ENCODE assay signal across 12 mouse cellular contexts in the genomic region with DNA sequence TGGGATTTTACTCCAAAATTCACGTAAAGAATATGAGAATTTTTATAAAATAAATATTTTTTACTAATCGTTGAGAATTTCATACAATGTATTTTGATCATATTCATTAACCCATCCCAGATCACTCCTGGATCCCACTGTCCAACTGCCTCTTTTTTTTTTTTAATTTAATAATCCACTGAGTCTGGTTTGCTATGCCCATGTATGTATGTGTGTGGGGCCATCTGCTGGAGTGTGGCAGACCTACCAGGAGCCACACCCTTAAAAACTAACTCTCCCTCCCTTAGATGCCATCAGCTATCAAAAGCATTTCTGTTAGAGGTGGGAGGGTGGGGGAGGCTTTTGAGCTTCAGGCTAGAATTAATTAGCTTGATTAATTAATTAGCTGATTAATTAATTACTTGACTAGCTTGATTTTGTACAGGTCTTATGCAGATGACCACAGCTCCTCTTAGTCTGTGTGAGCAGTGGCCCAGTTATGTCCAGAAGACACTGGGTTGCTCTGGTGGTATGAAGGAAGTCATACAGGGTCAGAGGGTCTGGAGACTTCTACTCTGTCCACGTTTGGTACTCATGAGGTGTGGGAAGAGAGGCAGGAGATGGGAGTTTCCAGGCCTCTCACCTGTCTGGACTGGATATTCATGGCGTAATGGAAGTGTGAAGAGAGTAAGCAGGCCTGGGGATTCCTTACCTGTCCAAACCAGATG.
DNase-seq lines count a peak whose midpoint lies in the region; ATAC-seq and TF ChIP-seq lines count a peak whose summit lies in the region.
"Had no signal": no experiment of that assay in that cellular context is flagged by ENCODE, and none has a peak within 500 bp of the region (broad histone marks: within the 10 kb centered on the region; RNA-seq: fewer than 3 reads in every experiment).

No protein-coding gene starts in this region.

- H3K36me3 ChIP-seq in heart, adult 2 months (ENCODE audit: control insufficient read depth, insufficient read depth, low read length) = no peaks in the 10 kb centered on the region
- no peaks in the 10 kb centered on the region for H3K36me3 ChIP-seq in heart, embryonic 12.5 days
- no peaks in the 10 kb centered on the region for H3K36me3 ChIP-seq in midbrain, embryonic 12.5 days
- no peaks in the 10 kb centered on the region for H3K36me3 ChIP-seq in midbrain, embryonic 16.5 days (ENCODE audit: control insufficient read depth, insufficient read depth, low read length)
- H3K36me3 ChIP-seq in forebrain, embryonic 15.5 days = no peaks in the 10 kb centered on the region

- no peak overlapping the region for H3K4me2 ChIP-seq in heart, embryonic 12.5 days
- no peak overlapping the region for H3K4me2 ChIP-seq in midbrain, embryonic 12.5 days (replicated peaks)
- H3K4me2 ChIP-seq in midbrain, embryonic 16.5 days (ENCODE audit: low read length) = no peak overlapping the region
- H3K4me2 ChIP-seq in forebrain, embryonic 15.5 days (replicated peaks) = no peak overlapping the region

- TF ChIP-seq POLR2A in heart, adult 2 months (IDR thresholded peaks at IDR 0.05; ENCODE audit: insufficient read depth, low read depth, low read length) = no peak

- no peak for ATAC-seq in heart, embryonic 12.5 days (ENCODE audit: insufficient number of reproducible peaks, low FRiP score)
- peak; percentile 19; the same call in 1 of the 2 replicates for ATAC-seq in midbrain, embryonic 12.5 days (ENCODE audit: low FRiP score, low read depth)
- ATAC-seq in midbrain, embryonic 16.5 days = no peak
- 0 out of 2 replicates have a peak, but pooled peaks have one; percentile 53 for ATAC-seq in forebrain, embryonic 15.5 days (replicated peaks)
- ATAC-seq in erythroid progenitor cell, adult 5-6 weeks (replicated peaks; ENCODE audit: low FRiP score, poor library complexity, severe bottlenecking) = no peak

- no peaks in the 10 kb centered on the region for H3K27me3 ChIP-seq in heart, adult 2 months (ENCODE audit: control insufficient read depth, insufficient read depth, low read length)
- H3K27me3 ChIP-seq in heart, embryonic 12.5 days (replicated peaks) = no peaks in the 10 kb centered on the region
- no peaks in the 10 kb centered on the region for H3K27me3 ChIP-seq in midbrain, embryonic 12.5 days
- no peaks in the 10 kb centered on the region for H3K27me3 ChIP-seq in midbrain, embryonic 16.5 days (ENCODE audit: control insufficient read depth, insufficient read depth, low read depth, low read length)
- no peaks in the 10 kb centered on the region for H3K27me3 ChIP-seq in forebrain, embryonic 15.5 days

- WGBS in heart, adult 2 months = 60% methylated on average over 4 of the region's 4 CpGs
- WGBS in heart, embryonic 12.5 days = 64% methylated on average over 4 of the region's 4 CpGs
- 79% methylated on average over 4 of the region's 4 CpGs for WGBS in midbrain, embryonic 12.5 days
- WGBS in midbrain, embryonic 16.5 days = 89% methylated on average over 4 of the region's 4 CpGs
- 73% methylated on average over 4 of the region's 4 CpGs for WGBS in forebrain, embryonic 15.5 days

- H3K4me3 ChIP-seq in heart, adult 2 months = no peak overlapping the region
- no peak overlapping the region for H3K4me3 ChIP-seq in heart, embryonic 12.5 days
- H3K4me3 ChIP-seq in midbrain, embryonic 12.5 days = no peak overlapping the region
- no peak overlapping the region for H3K4me3 ChIP-seq in midbrain, embryonic 16.5 days (ENCODE audit: low read depth, low read length)
- H3K4me3 ChIP-seq in forebrain, embryonic 15.5 days = no peak overlapping the region

- no peaks in the 10 kb centered on the region for H3K9me3 ChIP-seq in heart, embryonic 12.5 days (replicated peaks)
- no peaks in the 10 kb centered on the region for H3K9me3 ChIP-seq in midbrain, embryonic 12.5 days
- H3K9me3 ChIP-seq in midbrain, embryonic 16.5 days (replicated peaks; ENCODE audit: control insufficient read depth, low read length, poor library complexity, severe bottlenecking) = no peaks in the 10 kb centered on the region
- no peaks in the 10 kb centered on the region for H3K9me3 ChIP-seq in forebrain, embryonic 15.5 days

- no peaks in the 10 kb centered on the region for H3K4me1 ChIP-seq in heart, adult 2 months (ENCODE audit: control insufficient read depth, insufficient read depth, low read length)
- no peaks in the 10 kb centered on the region for H3K4me1 ChIP-seq in heart, embryonic 12.5 days (replicated peaks)
- no peaks in the 10 kb centered on the region for H3K4me1 ChIP-seq in midbrain, embryonic 12.5 days
- H3K4me1 ChIP-seq in midbrain, embryonic 16.5 days (ENCODE audit: control insufficient read depth, insufficient read depth, low read length) = no peaks in the 10 kb centered on the region
- H3K4me1 ChIP-seq in forebrain, embryonic 15.5 days = no peaks in the 10 kb centered on the region

- H3K27ac ChIP-seq in heart, adult 2 months = no peak overlapping the region
- H3K27ac ChIP-seq in heart, embryonic 12.5 days (ENCODE audit: poor library complexity, severe bottlenecking) = no peak overlapping the region
- H3K27ac ChIP-seq in midbrain, embryonic 12.5 days (replicated peaks) = no peak overlapping the region
- H3K27ac ChIP-seq in midbrain, embryonic 16.5 days (ENCODE audit: low read length) = no peak overlapping the region
- no peak overlapping the region for H3K27ac ChIP-seq in forebrain, embryonic 15.5 days (replicated peaks)
- H3K27ac ChIP-seq: liver, embryonic 14.5 days had no signal

- TF ChIP-seq EP300 in heart, adult 2 months (IDR thresholded peaks at IDR 0.05; ENCODE audit: insufficient read depth, low read depth, low read length) = no peak

- intact Hi-C loops in heart, adult 2 months (cut with DNase I) = loop anchor here (2.0 kb wide), 1 partner anchor 170 kb away; no protein-coding TSS in a partner anchor

- no peak for DNase-seq in heart, adult 2 months
- peak; percentile 14 to 43 for DNase-seq in right cerebral cortex, adult 2 months (ENCODE audit: low spot score in 2 of 2)
- no peak for DNase-seq in natural killer cell, adult 2 months (ENCODE audit: low spot score in 2 of 2)
- DNase-seq: cerebellum, adult 2 months; gastrocnemius, postnatal 14 days; thymus, postnatal 4 days had no signal

- H3K79me2 ChIP-seq in heart, adult 2 months (replicated peaks; ENCODE audit: control insufficient read depth, insufficient read depth, low read length) = no peaks in the 10 kb centered on the region

- peak; percentile 39 for TF ChIP-seq CTCF in heart, adult 2 months (IDR thresholded peaks at IDR 0.05)

- no peak overlapping the region for H3K9ac ChIP-seq in heart, adult 2 months (ENCODE audit: low read depth, low read length)
- H3K9ac ChIP-seq in heart, embryonic 12.5 days = no peak overlapping the region
- no peak overlapping the region for H3K9ac ChIP-seq in midbrain, embryonic 12.5 days (replicated peaks)
- H3K9ac ChIP-seq in midbrain, embryonic 16.5 days (ENCODE audit: low read depth, low read length) = no peak overlapping the region
- no peak overlapping the region for H3K9ac ChIP-seq in forebrain, embryonic 15.5 days (replicated peaks)
- H3K9ac ChIP-seq: liver, embryonic 14.5 days had no signal

Comparison
In these comparisons a context has a peak if more than half of its experiments do, and no peak if none do; other contexts are left out.
1. ATAC-seq: peak in midbrain, embryonic 12.5 days (single experiment) and forebrain, embryonic 15.5 days (single experiment); none in heart, embryonic 12.5 days (single experiment), midbrain, embryonic 16.5 days (single experiment) and erythroid progenitor cell, adult 5-6 weeks (single experiment).
2. DNase-seq: peak in right cerebral cortex, adult 2 months (2 of 2); none in heart, adult 2 months (0 of 2) and natural killer cell, adult 2 months (0 of 2).